Mouse (Mus musculus) kidney, embryonic 14.5 days (tissue): ENCODE results near the gene Tmem79. TPM values are rescaled to one million over a fixed set of nuclear protein-coding genes. Genes with fewer than 3 reads are reported as not detected.
A peak's percentile ranks its signal among the peaks of the same experiment; 100 is the strongest.

Experiments used
- ATAC-seq: fragments of 200-750 bp; cut with Nextera tagmentation; 2 replicates; pipeline ENCODE4 v1.8.0; 2017; ENCODE audit warnings: moderate number of reproducible peaks, mild to moderate bottlenecking, moderate TSS enrichment, moderate library complexity; ENCODE audit not compliant: low FRiP score, low TSS enrichment
- H3K27ac ChIP-seq: fragments of 300-500 bp; sonication (generic); 2 replicates; pipeline ENCODE4 v1.5.1; 2014; ENCODE audit warnings: low read depth, mild to moderate bottlenecking, low read length, moderate library complexity, mixed read lengths
- H3K27me3 ChIP-seq: fragments of 300-500 bp; sonication (generic); 2 replicates; pipeline ENCODE4 v1.6.1; 2014; ENCODE audit warnings: mild to moderate bottlenecking, low read length; ENCODE audit not compliant: control insufficient read depth, insufficient read depth
- H3K36me3 ChIP-seq: fragments of 300-500 bp; sonication (generic); 2 replicates; pipeline ENCODE4 v1.6.1; 2014; ENCODE audit warnings: low read length, mixed read lengths; ENCODE audit not compliant: control insufficient read depth, insufficient read depth
- H3K4me1 ChIP-seq: fragments of 300-500 bp; sonication (generic); 2 replicates; pipeline ENCODE4 v1.6.1; 2014; ENCODE audit warnings: low read length, mixed read lengths; ENCODE audit not compliant: control insufficient read depth, insufficient read depth
- H3K4me2 ChIP-seq: fragments of 300-500 bp; sonication (generic); replicated peaks from 2 replicates; pipeline ENCODE4 v1.6.1; 2014; ENCODE audit warnings: low read depth, mild to moderate bottlenecking, low read length
- H3K4me3 ChIP-seq: fragments of 300-500 bp; sonication (generic); 2 replicates; pipeline ENCODE4 v1.5.1; 2014; ENCODE audit warnings: mild to moderate bottlenecking, low read length
- H3K9ac ChIP-seq: fragments of 300-500 bp; sonication (generic); 2 replicates; pipeline ENCODE4 v1.6.1; 2014; ENCODE audit warnings: low read depth, mild to moderate bottlenecking, low read length, moderate library complexity
- H3K9me3 ChIP-seq: fragments of 300-500 bp; sonication (generic); 2 replicates; pipeline ENCODE4 v1.6.1; 2016; ENCODE audit warnings: low read length; ENCODE audit not compliant: control insufficient read depth
- WGBS: fragments of 180-500 bp; shearing (Covaris S2); extraction: QIAGEN DNeasy Blood & Tissue Kit; methylation state at CpG from one replicate; pipeline ENCODE4 v1.1.7; 2014; 5-methylcytosine and 5-hydroxymethylcytosine counted together
- polyA plus RNA-seq: library from polyadenylated mRNA; unstranded; fragments of >200 nt; fragmentation: Nextera tagmentation; extraction: Ambion mirVana; gene quantifications from 2 replicates; pipeline ENCODE4 v1.2.1, GENCODE M21; 2014

Tmem79 gene
- polyA plus RNA-seq, 1 experiment from 2014 or later, result 5.5 TPM

GRCm38 (mm10) chr3:88359989-88360388 lies 24.0 kb upstream of the Tmem79 start:
- peaks cover 74% of the 10 kb centered on the region for H3K36me3 ChIP-seq
- H3K4me3 ChIP-seq, result no peak overlapping the region
- no peak for ATAC-seq
- no peak overlapping the region for H3K27ac ChIP-seq
- peaks cover 3% of the 10 kb centered on the region; the same call in 1 of the 2 replicates for H3K27me3 ChIP-seq
- H3K4me1 ChIP-seq, result peaks cover 4% of the 10 kb centered on the region; the same call in 1 of the 2 replicates
- H3K9me3 ChIP-seq, result no peaks in the 10 kb centered on the region
- no peak overlapping the region for H3K4me2 ChIP-seq
- H3K9ac ChIP-seq, result no peak overlapping the region
- WGBS, result 71% methylated on average over 3 of the region's 3 CpGs

GRCm38 (mm10) chr3:88359584-88359983 lies 23.6 kb upstream of the Tmem79 start:
- H3K9me3 ChIP-seq, result no peaks in the 10 kb centered on the region
- H3K36me3 ChIP-seq, result peaks cover 78% of the 10 kb centered on the region
- no peaks in the 10 kb centered on the region for H3K4me1 ChIP-seq
- no peak overlapping the region for H3K27ac ChIP-seq
- no peak overlapping the region for H3K4me2 ChIP-seq
- H3K9ac ChIP-seq, result no peak overlapping the region
- ATAC-seq, result no peak
- H3K4me3 ChIP-seq, result no peak overlapping the region
- 79% methylated on average over 5 of the region's 5 CpGs for WGBS
- H3K27me3 ChIP-seq, result no peaks in the 10 kb centered on the region; the same call in 1 of the 2 replicates

GRCm38 (mm10) chr3:88354396-88355165 lies 18.6 kb upstream of the Tmem79 start:
- H3K36me3 ChIP-seq, result peaks cover 98% of the 10 kb centered on the region
- H3K4me2 ChIP-seq, result no peak overlapping the region
- H3K9me3 ChIP-seq, result no peaks in the 10 kb centered on the region
- H3K27ac ChIP-seq, result no peak overlapping the region
- no peaks in the 10 kb centered on the region for H3K27me3 ChIP-seq
- WGBS, result 93% methylated on average over 8 of the region's 8 CpGs
- H3K9ac ChIP-seq, result no peak overlapping the region
- no peak for ATAC-seq
- no peak overlapping the region for H3K4me3 ChIP-seq
- H3K4me1 ChIP-seq, result no peaks in the 10 kb centered on the region

- Histone ChIP-seq H3K27me3 (no peaks in the 10 kb centered on the region), H3K4me3 (no peak overlapping the region), H3K9me3 (no peaks in the 10 kb centered on the region), H3K4me1 (no peaks in the 10 kb centered on the region), H3K27ac (no peak overlapping the region), H3K9ac (no peak overlapping the region), H3K36me3 (peaks cover 98% of the 10 kb centered on the region), H3K4me2 (no peak overlapping the region)
- WGBS, result 98% methylated on average over 9 of the region's 9 CpGs
- no peak for ATAC-seq
Measured at GRCm38 (mm10) chr3:88352907-88353306, 17.0 kb upstream of the Tmem79 start.

GRCm38 (mm10) chr3:88350732-88351131 lies 14.8 kb upstream of the Tmem79 start:
- Histone ChIP-seq H3K4me3 (no peak overlapping the region), H3K27me3 (no peaks in the 10 kb centered on the region), H3K4me2 (no peak overlapping the region), H3K36me3 (peaks cover 98% of the 10 kb centered on the region), H3K9me3 (no peaks in the 10 kb centered on the region), H3K27ac (no peak overlapping the region), H3K4me1 (no peaks in the 10 kb centered on the region), H3K9ac (no peak overlapping the region)
- no peak for ATAC-seq
- WGBS, result 90% methylated on average over 13 of the region's 13 CpGs

GRCm38 (mm10) chr3:88339006-88339405 lies 3.1 kb upstream of the Tmem79 start:
- no peak for ATAC-seq
- Histone ChIP-seq H3K4me3 (no peak overlapping the region), H3K9me3 (no peaks in the 10 kb centered on the region), H3K27me3 (no peaks in the 10 kb centered on the region), H3K9ac (no peak overlapping the region), H3K4me2 (no peak overlapping the region), H3K36me3 (peaks cover 34% of the 10 kb centered on the region), H3K27ac (no peak overlapping the region), H3K4me1 (peaks cover 12% of the 10 kb centered on the region)
- WGBS, result 73% methylated on average over 3 of the region's 3 CpGs

- H3K4me3 ChIP-seq, result no peak overlapping the region
- H3K9me3 ChIP-seq, result no peaks in the 10 kb centered on the region
- no peak overlapping the region for H3K27ac ChIP-seq
- no peaks in the 10 kb centered on the region for H3K27me3 ChIP-seq
- 92% methylated on average over 7 of the region's 7 CpGs for WGBS
- H3K4me2 ChIP-seq, result no peak overlapping the region
- H3K36me3 ChIP-seq, result peaks cover 27% of the 10 kb centered on the region
- H3K4me1 ChIP-seq, result peaks cover 14% of the 10 kb centered on the region
- H3K9ac ChIP-seq, result no peak overlapping the region
- no peak for ATAC-seq
Measured at GRCm38 (mm10) chr3:88338316-88338715, 2.4 kb upstream of the Tmem79 start.

GRCm38 (mm10) chr3:88337367-88338020 lies 1.5 kb upstream of the Tmem79 start:
- no peaks in the 10 kb centered on the region for H3K9me3 ChIP-seq
- peak overlapping the region; percentile 50 for H3K4me2 ChIP-seq
- H3K9ac ChIP-seq, result peak overlapping the region; percentile 4; the same call in 1 of the 2 replicates
- H3K36me3 ChIP-seq, result peaks cover 19% of the 10 kb centered on the region
- H3K4me3 ChIP-seq, result peak overlapping the region; percentile 54
- peaks cover 14% of the 10 kb centered on the region for H3K4me1 ChIP-seq
- 77% methylated on average over 11 of the region's 11 CpGs for WGBS
- ATAC-seq, result no peak
- H3K27ac ChIP-seq, result 0 out of 2 replicates have a peak overlapping the region, but pooled peaks have one; percentile 6
- no peaks in the 10 kb centered on the region for H3K27me3 ChIP-seq
